Mouse (Mus musculus) retina, postnatal 7 days (tissue): ENCODE measurements around the gene Ap2a1.
A peak's percentile ranks its signal among the peaks of the same experiment; 100 is the strongest.
"Not testable (repeated sequence)": the region's sequence is repeated elsewhere in the genome, so short reads cannot be mapped to it uniquely, and the experiment has no call there.

ENCODE experiments used
- DNase-seq: peaks from one replicate; pipeline ENCODE4 v3.0.0-alpha.2; 2012; ENCODE audit warnings: low read depth, low spot score

The Ap2a1 gene

DNA sequence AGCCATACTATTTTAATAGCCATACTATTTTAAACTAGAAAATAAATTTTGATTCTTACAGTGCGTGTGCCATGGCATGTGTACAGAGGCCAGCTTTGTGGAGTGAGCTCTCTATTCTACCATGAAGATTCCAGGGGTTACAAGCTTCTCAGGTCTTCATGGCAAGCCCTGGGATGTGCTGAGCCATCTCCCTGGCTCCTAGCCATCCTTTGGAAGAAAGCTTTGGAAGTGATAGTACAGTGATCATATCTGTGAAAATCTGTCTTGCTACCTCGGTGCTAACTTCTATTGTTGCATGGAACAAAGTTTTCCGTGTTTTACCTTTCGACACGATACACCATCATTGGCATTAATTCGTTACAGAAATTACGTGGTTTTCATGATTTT lies 34.1 kb downstream of the Ap2a1 start:
- no peak for DNase-seq

GRCm38 (mm10) chr7:44894175-44894574 lies 35.1 kb downstream of the Ap2a1 start:
- no peak for DNase-seq

DNA sequence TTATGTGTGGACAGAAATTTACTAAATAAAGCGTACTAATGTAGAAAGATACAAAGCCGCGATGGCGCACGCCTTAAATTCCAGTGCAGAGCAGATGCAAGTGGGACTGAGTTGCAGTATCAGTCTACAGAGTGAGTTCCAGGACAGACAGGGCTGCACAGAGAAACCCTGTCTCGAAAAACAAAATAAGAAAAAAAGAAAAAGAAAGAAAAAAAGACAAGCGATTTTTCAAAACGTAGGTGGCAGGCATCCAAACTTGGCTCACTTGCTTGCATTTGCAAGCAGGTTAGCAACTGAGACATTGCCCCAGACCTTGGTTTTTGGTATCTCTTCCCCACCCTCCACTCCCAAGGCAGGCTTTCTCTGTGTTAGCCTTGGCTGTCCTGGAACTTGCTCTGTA lies 36.1 kb downstream of the Ap2a1 start:
- DNase-seq: no peak

DNA sequence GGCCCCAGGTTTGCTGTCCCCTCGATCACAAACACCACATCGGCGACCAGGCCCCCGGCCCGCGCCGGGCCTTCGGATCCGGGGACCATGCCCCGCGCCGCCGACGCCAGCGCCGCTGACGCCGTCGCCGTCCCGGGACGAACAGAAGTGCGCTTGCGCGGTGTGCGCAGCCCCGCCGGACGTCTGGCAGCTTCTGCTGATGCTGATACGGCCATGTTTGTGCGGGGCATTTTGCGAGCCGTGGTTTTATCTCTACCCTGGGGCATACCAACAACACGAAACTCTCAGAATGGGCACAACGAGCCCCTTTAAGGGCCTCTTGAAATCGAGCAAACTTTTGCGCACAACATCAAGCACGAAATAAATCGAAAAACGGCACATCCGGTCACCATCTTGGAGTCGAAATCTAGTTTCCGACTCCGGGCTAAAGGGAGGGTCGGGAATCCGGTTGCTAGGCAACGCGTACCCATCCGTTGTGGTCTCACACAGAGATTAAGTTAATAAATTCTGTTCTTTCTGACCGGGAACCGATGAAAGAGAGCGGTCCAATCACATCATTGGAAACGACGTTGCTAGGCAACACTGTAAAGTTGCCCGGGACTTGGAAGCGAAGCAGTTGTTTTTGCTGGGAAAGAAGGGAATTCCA lies 36.9 kb downstream of the Ap2a1 start, which contains the start of gene Med25:
Gene Med25 (minus strand): TSS at position 437 of the 646 bp plus-strand sequence.
- peak; percentile 85 for DNase-seq

DNA sequence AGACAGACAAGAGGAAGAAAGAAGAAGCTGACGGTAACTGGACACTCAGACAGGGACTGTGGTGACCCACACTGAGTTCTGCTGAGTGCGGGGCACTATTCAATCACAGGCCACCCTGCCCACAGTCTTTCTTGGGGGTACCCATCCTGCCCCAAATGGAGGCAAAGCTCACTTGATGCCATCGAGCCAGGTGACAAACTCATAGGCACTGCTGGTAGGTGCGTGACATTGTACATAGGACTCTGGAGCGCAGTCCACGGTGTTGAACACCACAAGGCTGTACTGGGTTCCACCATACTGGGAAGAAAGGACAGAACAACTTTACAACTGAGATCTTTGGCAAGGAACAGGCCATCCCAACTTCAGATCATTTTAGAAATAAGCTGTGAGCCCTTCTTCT lies 37.7 kb downstream of the Ap2a1 start:
- DNase-seq: no peak

GRCm38 (mm10) chr7:44890737-44891136 lies 38.6 kb downstream of the Ap2a1 start:
- no peak for DNase-seq

GRCm38 (mm10) chr7:44890180-44890579 lies 39.1 kb downstream of the Ap2a1 start:
- no peak for DNase-seq

DNA sequence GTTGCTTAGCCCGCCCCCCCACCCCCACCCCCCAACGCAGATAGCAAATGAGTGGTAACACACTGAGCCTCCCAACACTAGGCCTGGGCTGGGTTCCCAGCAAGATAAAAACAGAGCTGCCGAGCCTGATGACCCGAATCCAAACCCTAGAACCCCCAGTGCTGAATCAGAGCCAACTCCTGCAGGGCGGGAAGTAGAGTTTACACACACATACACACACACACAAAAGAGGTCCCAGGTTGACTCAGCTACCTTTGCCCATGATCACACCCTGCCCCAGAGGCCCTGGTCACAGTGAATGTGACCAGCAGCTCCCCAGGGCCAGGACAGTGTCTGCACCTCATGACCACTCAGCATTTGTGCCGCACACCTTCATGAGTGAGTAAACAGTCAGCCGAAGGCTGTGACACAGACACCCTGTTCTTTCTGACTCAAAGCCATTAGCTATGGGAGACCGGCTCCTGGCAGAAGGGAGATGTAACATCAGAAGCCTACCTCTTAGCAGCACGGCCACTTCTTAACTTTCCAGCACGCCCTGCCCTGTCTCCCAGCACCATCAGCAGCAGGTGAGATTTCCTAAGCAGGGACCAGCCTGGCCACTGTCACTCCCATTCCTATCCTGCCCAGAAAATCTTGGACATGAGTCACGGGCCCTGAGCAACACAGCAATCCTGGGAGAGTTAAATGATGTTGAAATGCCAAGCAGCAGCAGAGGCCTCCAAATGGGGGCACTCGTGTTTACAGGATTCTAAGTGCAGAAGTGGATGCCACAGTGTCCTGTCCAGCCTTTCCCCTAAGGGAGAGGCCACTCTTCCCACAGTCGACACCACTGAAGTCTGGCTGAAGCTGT lies 40.8 kb downstream of the Ap2a1 start:
- no peak for DNase-seq

- DNase-seq: no peak
Measured at GRCm38 (mm10) chr7:44886964-44887363, 42.3 kb downstream of the Ap2a1 start.

DNA sequence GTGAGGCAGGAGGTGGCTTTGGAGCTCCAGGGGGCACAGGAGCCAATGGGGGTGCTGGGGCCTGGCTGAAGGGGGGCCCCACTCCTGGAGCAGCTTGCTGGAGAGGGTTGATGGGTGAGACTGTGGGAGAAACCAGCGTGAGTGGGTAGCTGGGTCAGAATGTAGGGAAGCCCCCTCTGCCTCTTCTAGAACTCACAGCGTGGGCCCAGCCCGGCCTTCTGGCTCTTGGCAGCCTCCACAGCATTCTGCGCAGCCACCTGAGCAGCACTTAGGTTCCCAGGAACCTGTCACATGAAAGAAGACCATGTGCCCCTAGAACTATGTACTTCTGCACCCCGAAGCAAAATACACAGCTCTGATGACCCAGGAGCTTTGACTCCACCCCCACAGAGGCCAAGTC lies 44.7 kb downstream of the Ap2a1 start:
- no peak for DNase-seq

DNA sequence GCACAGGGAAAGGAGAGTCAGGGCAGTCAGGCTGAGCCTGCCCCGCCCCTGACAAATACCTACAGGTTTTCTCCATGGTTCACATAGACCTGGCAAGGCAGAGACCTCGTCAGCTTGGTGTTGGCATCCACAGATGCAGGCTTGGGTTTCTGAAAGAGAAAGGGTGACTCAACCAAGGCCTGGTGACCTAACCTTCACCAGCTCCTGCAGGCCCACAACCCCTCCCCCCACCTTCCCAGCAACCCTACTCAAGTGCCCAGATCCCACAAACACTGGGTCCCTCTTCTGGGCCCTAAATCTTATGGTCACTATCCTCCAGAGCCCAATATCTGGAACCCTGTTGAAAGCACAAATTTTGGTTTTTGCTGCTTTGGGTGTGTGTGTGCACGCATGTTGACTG lies 46.3 kb downstream of the Ap2a1 start:
- no peak for DNase-seq

GRCm38 (mm10) chr7:44877833-44878232 lies 51.5 kb downstream of the Ap2a1 start:
- no peak for DNase-seq

- DNase-seq: not testable (repeated sequence)
Measured at GRCm38 (mm10) chr7:44871774-44872173, 57.5 kb downstream of the Ap2a1 start.

- DNase-seq: no peak
Measured at GRCm38 (mm10) chr7:44871181-44871580, 58.1 kb downstream of the Ap2a1 start.

DNA sequence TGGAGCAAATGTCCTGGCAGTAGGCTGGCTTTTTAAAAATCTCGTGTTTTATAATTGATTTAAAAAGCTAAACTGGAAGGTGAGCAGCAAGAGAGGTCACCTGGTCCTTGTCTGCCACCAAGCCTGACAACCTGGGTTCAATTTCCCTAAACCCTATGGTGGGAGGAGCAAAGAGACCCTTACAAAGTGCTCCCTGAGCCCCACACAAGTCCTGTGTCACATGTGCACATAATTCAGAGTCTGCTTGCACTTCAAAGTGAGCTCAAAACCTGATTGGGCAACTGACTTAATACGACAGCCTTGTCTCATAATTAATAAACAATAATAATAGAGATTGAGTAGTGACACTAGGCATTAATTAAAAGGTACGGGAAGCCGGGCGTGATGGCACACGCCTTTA lies 58.7 kb downstream of the Ap2a1 start:
- no peak for DNase-seq

DNA sequence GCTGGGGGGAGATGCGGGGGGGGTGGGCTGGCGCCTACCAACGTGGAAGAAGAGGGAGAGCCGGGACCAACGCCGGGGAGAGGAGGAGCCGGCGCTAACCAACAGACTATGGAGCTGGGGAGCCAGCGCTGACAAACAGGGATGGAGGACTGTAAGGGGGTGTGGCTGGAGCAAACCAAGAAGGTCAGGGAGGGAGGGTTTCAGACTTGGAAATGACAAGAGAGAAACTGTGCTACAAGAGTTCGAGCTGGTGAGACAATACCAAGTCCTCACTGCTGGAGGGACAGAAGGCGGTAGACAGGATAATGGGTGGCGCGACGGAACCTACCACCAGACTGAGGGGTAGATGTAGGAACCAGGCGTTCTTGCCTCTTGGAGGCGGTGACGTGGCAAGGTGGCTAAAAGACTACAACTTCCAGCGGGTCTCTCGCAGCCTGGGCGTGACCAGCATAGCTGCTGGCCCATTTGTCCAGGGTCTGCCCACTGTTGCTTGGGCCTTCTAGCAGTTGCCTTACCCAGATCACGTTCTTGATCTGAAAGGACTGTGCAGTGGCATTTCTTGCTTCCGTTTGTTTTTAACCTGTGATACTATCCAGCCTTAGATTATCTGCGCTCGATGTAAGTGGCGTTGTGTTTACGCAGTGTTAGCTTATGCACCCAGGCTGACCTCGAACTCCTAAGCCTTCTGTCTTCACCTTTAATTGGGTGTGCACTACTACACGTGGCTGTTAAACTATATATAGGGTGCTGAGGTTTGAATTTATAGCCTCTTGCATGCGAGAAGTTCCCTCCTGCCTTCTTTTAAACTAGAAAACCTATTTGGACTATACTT lies 59.4 kb downstream of the Ap2a1 start, which contains the start of gene Ptov1:
Gene Ptov1 (minus strand): TSS at position 92 of the 832 bp plus-strand sequence.
- DNase-seq: peak; percentile 91

DNA sequence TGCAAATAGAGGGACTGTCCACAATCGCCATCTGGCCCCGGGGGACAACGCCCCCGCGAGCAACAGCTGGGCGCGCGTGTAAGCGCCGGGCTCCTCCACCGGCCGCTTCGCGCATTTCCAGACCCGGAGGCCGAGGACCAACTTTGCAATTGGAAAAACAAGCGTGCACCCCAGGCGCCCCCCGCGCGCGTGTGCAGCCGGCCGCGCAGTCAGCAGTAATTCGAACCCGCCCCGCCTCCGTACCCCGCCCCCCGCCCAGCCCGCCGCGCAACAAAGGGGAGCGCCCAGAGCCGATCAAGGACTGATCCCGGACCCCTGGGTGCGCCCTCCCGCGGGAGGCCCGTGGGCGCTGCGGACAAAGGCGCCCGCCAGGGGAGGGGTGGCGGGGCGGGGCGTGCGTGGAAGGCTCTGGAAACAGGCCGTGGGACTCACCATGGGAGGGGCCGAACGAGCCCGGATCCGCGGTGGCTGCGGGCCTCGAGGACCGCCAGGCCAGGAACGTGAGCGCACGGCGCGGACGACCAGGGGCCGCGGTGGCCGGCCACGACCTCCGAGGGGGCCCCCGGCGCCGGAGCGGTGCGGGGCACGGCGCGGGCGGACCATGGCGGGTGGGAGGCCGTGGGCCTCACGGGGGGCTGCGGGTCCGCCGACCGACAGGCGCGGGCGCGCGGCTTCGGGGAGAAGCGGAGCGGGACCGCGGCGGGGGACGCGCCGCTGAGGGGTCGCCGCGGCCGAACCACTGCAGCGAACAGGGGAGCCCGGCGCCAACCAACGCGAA lies 60.2 kb downstream of the Ap2a1 start:
- DNase-seq: peak; percentile 58

- DNase-seq: no peak
Measured at GRCm38 (mm10) chr7:44868465-44868864, 60.8 kb downstream of the Ap2a1 start.

DNA sequence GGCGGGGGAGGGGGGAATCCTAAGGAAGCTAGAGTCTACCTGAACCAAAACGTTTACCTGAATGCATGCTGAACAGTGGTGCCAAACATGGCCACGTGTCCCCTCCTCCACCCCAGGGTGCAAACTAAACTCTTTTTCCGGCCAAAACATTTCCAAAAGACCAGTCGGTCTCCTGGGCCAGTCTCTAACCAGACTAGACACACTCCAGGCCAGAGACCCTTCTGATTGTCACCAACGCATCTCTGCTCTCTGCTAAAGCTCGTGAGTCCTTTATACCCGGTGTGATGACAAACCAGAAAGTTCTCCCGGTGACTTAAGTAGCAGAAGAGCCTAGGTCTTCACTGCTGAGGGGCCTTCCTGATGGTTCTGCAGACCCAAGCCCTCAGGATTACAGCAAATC lies 61.5 kb downstream of the Ap2a1 start:
- DNase-seq: no peak

- no peak for DNase-seq
Measured at GRCm38 (mm10) chr7:44867010-44867702, 62.1 kb downstream of the Ap2a1 start.
